Mouse (Mus musculus) c-Kit-positive CD71-negative TER-119-negative erythroid progenitor cells, embryonic 14.5 days (primary cell): Measurements from ENCODE around the gene Inhbb.

ENCODE experiments used
- DNase-seq: peaks from one replicate; pipeline ENCODE4 v3.0.0-alpha.2; 2013; ENCODE audit warnings: low read depth

Inhbb gene

GRCm38 (mm10) chr1:119419151-119420105 lies 2.6 kb downstream of the Inhbb start:
- no peak for DNase-seq

- DNase-seq = no peak
Measured at GRCm38 (mm10) chr1:119417991-119418390, 4.1 kb downstream of the Inhbb start.

- no peak for DNase-seq
Measured at GRCm38 (mm10) chr1:119417542-119417941, 4.5 kb downstream of the Inhbb start.

- no peak for DNase-seq
Measured at GRCm38 (mm10) chr1:119416610-119417009, 5.4 kb downstream of the Inhbb start.

- DNase-seq = no peak
Measured at GRCm38 (mm10) chr1:119416177-119416576, 5.9 kb downstream of the Inhbb start.

GRCm38 (mm10) chr1:119415151-119415550 lies 6.9 kb downstream of the Inhbb start:
- no peak for DNase-seq

- DNase-seq = no peak
Measured at GRCm38 (mm10) chr1:119410661-119411060, 11.4 kb downstream of the Inhbb start.

- DNase-seq = no peak
Measured at GRCm38 (mm10) chr1:119409599-119410168, 12.4 kb downstream of the Inhbb start.

GRCm38 (mm10) chr1:119409106-119409505 lies 12.9 kb downstream of the Inhbb start:
- DNase-seq = no peak

- DNase-seq = no peak
Measured at GRCm38 (mm10) chr1:119407691-119408315, 14.2 kb downstream of the Inhbb start.

- DNase-seq = no peak
Measured at GRCm38 (mm10) chr1:119404798-119405197, 17.2 kb downstream of the Inhbb start.

- no peak for DNase-seq
Measured at GRCm38 (mm10) chr1:119404341-119404740, 17.7 kb downstream of the Inhbb start.

GRCm38 (mm10) chr1:119401249-119401648 lies 20.8 kb downstream of the Inhbb start:
- DNase-seq = no peak

GRCm38 (mm10) chr1:119398640-119399039 lies 23.4 kb downstream of the Inhbb start:
- no peak for DNase-seq

GRCm38 (mm10) chr1:119397839-119398238 lies 24.2 kb downstream of the Inhbb start:
- no peak for DNase-seq

GRCm38 (mm10) chr1:119391311-119391710 lies 30.7 kb downstream of the Inhbb start:
- DNase-seq = no peak

- no peak for DNase-seq
Measured at GRCm38 (mm10) chr1:119390676-119391075, 31.4 kb downstream of the Inhbb start.

- no peak for DNase-seq
Measured at GRCm38 (mm10) chr1:119389771-119390500, 32.1 kb downstream of the Inhbb start.

GRCm38 (mm10) chr1:119388664-119389396 lies 33.2 kb downstream of the Inhbb start:
- no peak for DNase-seq

GRCm38 (mm10) chr1:119386306-119386705 lies 35.7 kb downstream of the Inhbb start:
- DNase-seq = no peak

GRCm38 (mm10) chr1:119383916-119384315 lies 38.1 kb downstream of the Inhbb start:
- no peak for DNase-seq
